ENCODE assay signal across 18 mouse cellular contexts in the genomic region with DNA sequence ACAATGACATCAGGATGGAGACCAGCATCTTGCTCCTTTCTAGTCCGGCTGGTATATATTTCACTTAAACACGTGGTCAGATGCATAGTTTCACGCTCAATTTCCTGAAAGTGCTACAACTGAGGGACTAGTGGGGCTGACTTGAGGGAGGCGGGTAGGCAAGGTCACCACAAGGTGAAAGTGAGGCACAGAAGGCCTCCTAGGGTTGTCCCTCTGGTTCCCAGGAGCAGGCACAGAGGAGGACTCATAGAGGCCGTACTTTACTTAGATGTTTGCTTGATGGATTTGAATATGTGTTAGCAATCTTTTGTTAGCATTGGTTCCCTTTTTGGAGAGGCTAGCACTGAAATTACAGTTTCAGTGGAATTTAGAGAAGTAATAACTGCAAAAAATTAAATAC. TPM values are rescaled to one million over a fixed set of nuclear protein-coding genes. Genes with fewer than 3 reads are reported as not detected.
DNase-seq lines count a peak whose midpoint lies in the region; ATAC-seq and TF ChIP-seq lines count a peak whose summit lies in the region.
"Had no signal": no experiment of that assay in that cellular context is flagged by ENCODE, and none has a peak within 500 bp of the region (broad histone marks: within the 10 kb centered on the region; RNA-seq: fewer than 3 reads in every experiment).

No protein-coding gene starts in this region.

- no peaks in the 10 kb centered on the region for H3K9me3 ChIP-seq in embryonic facial prominence, embryonic 11.5 days (replicated peaks; ENCODE audit: control insufficient read depth, low read length)
- H3K9me3 ChIP-seq in embryonic facial prominence, embryonic 10.5 days: peaks cover 5% of the 10 kb centered on the region; the same call in 1 of the 2 replicates
- H3K9me3 ChIP-seq in heart, postnatal 0 days (replicated peaks; ENCODE audit: control insufficient read depth, low read length): no peaks in the 10 kb centered on the region
- no peaks in the 10 kb centered on the region for H3K9me3 ChIP-seq in MEL (replicated peaks; ENCODE audit: insufficient read depth, low read length)
- H3K9me3 ChIP-seq: limb, embryonic 15.5 days had no signal

- no peak for ATAC-seq in embryonic facial prominence, embryonic 11.5 days (replicated peaks; ENCODE audit: insufficient number of reproducible peaks, low FRiP score, low TSS enrichment, low read depth)
- no peak for ATAC-seq in heart, postnatal 0 days (ENCODE audit: insufficient read depth, low read depth)
- peak; percentile 50 for ATAC-seq in megakaryocyte, adult 5-6 weeks (ENCODE audit: poor library complexity, severe bottlenecking)
- ATAC-seq: activated CD4-positive, CD25-positive, alpha-beta regulatory T cell, adult 4 months; midbrain, embryonic 16.5 days; Patski had no signal

- TF ChIP-seq POLR2A in MEL (IDR thresholded peaks at IDR 0.05; ENCODE audit: control insufficient read depth in 1 of 2, insufficient read depth in 1 of 2, low read depth in 1 of 2, low read length in 2 of 2, poor library complexity in 1 of 2): no peak

- intact Hi-C loops in heart, postnatal 25 days (cut with DNase I): no loop called here

- DNase-seq in embryonic facial prominence, embryonic 11.5 days (ENCODE audit: low spot score): peak; percentile 62
- no peak for DNase-seq in embryonic facial prominence, embryonic 10.5 days (ENCODE audit: low spot score)
- DNase-seq in heart, postnatal 0 days (ENCODE audit: low spot score): no peak
- no peak for DNase-seq in heart, postnatal 25 days (ENCODE audit: low spot score)
- peak; percentile 65 for DNase-seq in MEL (ENCODE audit: low read depth, low spot score)
- DNase-seq in right cerebral cortex, postnatal 10 days (ENCODE audit: low spot score in 2 of 2): no peak
- DNase-seq in urinary bladder, postnatal 25 days (ENCODE audit: low spot score): no peak
- DNase-seq: adrenal gland, postnatal 14 days; cerebellum, adult 8-10 months; gastrocnemius, postnatal 10 days; layer of hippocampus, postnatal 36 days; lung, adult 18-20 months; lung, postnatal 4 days had no signal

- H3K4me2 ChIP-seq in embryonic facial prominence, embryonic 11.5 days (ENCODE audit: low read depth, low read length): no peak overlapping the region
- H3K4me2 ChIP-seq in heart, postnatal 0 days (ENCODE audit: low read depth, low read length): no peak overlapping the region
- H3K4me2 ChIP-seq: limb, embryonic 15.5 days had no signal

- TF ChIP-seq EP300 in heart, postnatal 0 days (IDR thresholded peaks at IDR 0.05; ENCODE audit: low read depth): no peak
- no peak for TF ChIP-seq EP300 in MEL (IDR thresholded peaks at IDR 0.05; ENCODE audit: low read depth in 1 of 2, low read length in 2 of 2)

- no peaks in the 10 kb centered on the region for H3K36me3 ChIP-seq in embryonic facial prominence, embryonic 11.5 days (replicated peaks; ENCODE audit: control insufficient read depth, insufficient read depth, low read depth, low read length)
- H3K36me3 ChIP-seq in embryonic facial prominence, embryonic 10.5 days (replicated peaks): peaks cover 10% of the 10 kb centered on the region
- no peaks in the 10 kb centered on the region for H3K36me3 ChIP-seq in heart, postnatal 0 days (replicated peaks; ENCODE audit: control insufficient read depth, insufficient read depth, low read length)
- H3K36me3 ChIP-seq in MEL (ENCODE audit: control insufficient read depth in 1 of 2, insufficient read depth in 2 of 2, low read length in 2 of 2): peaks cover 0 to 37% of the 10 kb centered on the region in 2 experiments; a peak in 2 of 4 replicates
- H3K36me3 ChIP-seq: limb, embryonic 15.5 days had no signal

- WGBS in embryonic facial prominence, embryonic 11.5 days: 41% methylated on average over 5 of the region's 5 CpGs
- WGBS in embryonic facial prominence, embryonic 10.5 days: 50% methylated on average over 5 of the region's 5 CpGs
- WGBS in heart, postnatal 0 days: 45% methylated on average over 5 of the region's 5 CpGs

- TF ChIP-seq RAD21 in MEL (IDR thresholded peaks at IDR 0.05; ENCODE audit: low read depth, low read length): no peak

- no peaks in the 10 kb centered on the region for H3K27me3 ChIP-seq in embryonic facial prominence, embryonic 11.5 days (ENCODE audit: control insufficient read depth, insufficient read depth, low read length)
- H3K27me3 ChIP-seq in embryonic facial prominence, embryonic 10.5 days (replicated peaks; ENCODE audit: low read depth, poor library complexity, severe bottlenecking): no peaks in the 10 kb centered on the region
- H3K27me3 ChIP-seq in heart, postnatal 0 days (ENCODE audit: control insufficient read depth, insufficient read depth, low read length): no peaks in the 10 kb centered on the region
- H3K27me3 ChIP-seq in MEL (ENCODE audit: control insufficient read depth in 1 of 2, insufficient read depth in 2 of 2, low read length in 2 of 2): no peaks in the 10 kb centered on the region
- H3K27me3 ChIP-seq: limb, embryonic 15.5 days; Patski had no signal

- H3K4me1 ChIP-seq in embryonic facial prominence, embryonic 11.5 days (ENCODE audit: control insufficient read depth, insufficient read depth, low read length): no peaks in the 10 kb centered on the region
- H3K4me1 ChIP-seq in embryonic facial prominence, embryonic 10.5 days: peaks cover 57% of the 10 kb centered on the region
- peaks cover 60% of the 10 kb centered on the region for H3K4me1 ChIP-seq in heart, postnatal 0 days (ENCODE audit: control insufficient read depth, insufficient read depth)
- peaks cover 24 to 26% of the 10 kb centered on the region in 2 experiments for H3K4me1 ChIP-seq in MEL (ENCODE audit: control insufficient read depth in 1 of 2, insufficient read depth in 2 of 2, low read length in 2 of 2)

- no peak for TF ChIP-seq CTCF in heart, postnatal 0 days (IDR thresholded peaks at IDR 0.05; ENCODE audit: low read depth)
- no peak for TF ChIP-seq CTCF in MEL (IDR thresholded peaks at IDR 0.05 in 2 of 3, conservative IDR thresholded peaks at IDR 0.05 in 1 of 3; ENCODE audit: control insufficient read depth in 1 of 3, insufficient read depth in 1 of 3, low read depth in 2 of 3, low read length in 3 of 3, poor library complexity in 1 of 3, severe bottlenecking in 1 of 3)

- H3K79me2 ChIP-seq in MEL (ENCODE audit: control insufficient read depth, insufficient read depth, low read length, poor library complexity): peaks cover 30% of the 10 kb centered on the region

- H3K4me3 ChIP-seq in embryonic facial prominence, embryonic 11.5 days (ENCODE audit: low read depth, low read length): no peak overlapping the region
- no peak overlapping the region for H3K4me3 ChIP-seq in embryonic facial prominence, embryonic 10.5 days
- H3K4me3 ChIP-seq in heart, postnatal 0 days (ENCODE audit: low read depth, low read length): no peak overlapping the region
- no peak overlapping the region for H3K4me3 ChIP-seq in MEL (ENCODE audit: control insufficient read depth in 1 of 2, insufficient read depth in 1 of 2, low read depth in 2 of 2, low read length in 2 of 2)
- H3K4me3 ChIP-seq: limb, embryonic 15.5 days had no signal

- H3K27ac ChIP-seq in embryonic facial prominence, embryonic 11.5 days (replicated peaks; ENCODE audit: low read depth, low read length): no peak overlapping the region
- H3K27ac ChIP-seq in embryonic facial prominence, embryonic 10.5 days (replicated peaks): no peak overlapping the region
- H3K27ac ChIP-seq in heart, postnatal 0 days (ENCODE audit: low read depth): 0 out of 2 replicates have a peak overlapping the region, but pooled peaks have one; percentile 57
- H3K27ac ChIP-seq in MEL (ENCODE audit: control insufficient read depth, low read depth, low read length): peak overlapping the region; percentile 7; the same call in 1 of the 2 replicates
- H3K27ac ChIP-seq: limb, embryonic 15.5 days had no signal

- no peak overlapping the region for H3K9ac ChIP-seq in embryonic facial prominence, embryonic 11.5 days (replicated peaks; ENCODE audit: low read length)
- no peak overlapping the region for H3K9ac ChIP-seq in heart, postnatal 0 days (replicated peaks; ENCODE audit: low read depth, low read length)
- no peak overlapping the region for H3K9ac ChIP-seq in MEL (ENCODE audit: control insufficient read depth, low read depth, low read length, poor library complexity, severe bottlenecking)
- H3K9ac ChIP-seq: limb, embryonic 15.5 days had no signal

TF ChIP-seq in MEL, 35 proteins besides CTCF, POLR2A, EP300 and RAD21:
- TF ChIP-seq ZMIZ1 (IDR thresholded peaks at IDR 0.05; ENCODE audit: low read depth, low read length) (no peak), NRF1 (IDR thresholded peaks at IDR 0.05; ENCODE audit: insufficient read depth, low read depth, low read length, poor library complexity, severe bottlenecking) (no peak)
TF ChIP-seq in MEL: peak in this region for 0.

RNA-seq across cellular contexts. Expression of a gene that starts 4.9 kb away (rescaled TPM):
- polyA plus RNA-seq in embryonic facial prominence, embryonic 11.5 days (2014; fragmentation: Nextera tagmentation; extraction: Ambion mirVana): 14.2 and 18.9 TPM in 2 replicates
- polyA plus RNA-seq in embryonic facial prominence, embryonic 10.5 days (2016; fragmentation: Nextera tagmentation; extraction: Ambion mirVana): 12.7 and 13.3 TPM in 2 replicates
- 51.7 and 61.7 TPM in 2 replicates for total RNA-seq in heart, postnatal 0 days (2014; rRNA removed; ENCODE audit: low replicate concordance)
- 11.9 and 12.5 TPM in 2 replicates for polyA plus RNA-seq in heart, postnatal 0 days (2015; fragmentation: Nextera tagmentation; extraction: Ambion mirVana)
- 10 to 100 TPM; 37.1 to 38.5 TPM for total RNA-seq in heart, postnatal 25 days (2021)
- total RNA-seq in MEL (2012; rRNA removed): 36.3 and 44.8 TPM in 2 replicates
- 10 to 100 TPM; 59.9 to 93.6 TPM for polyA plus RNA-seq in MEL (2012; ENCODE audit: insufficient read depth in 1 of 2, insufficient read length in 2 of 2, low read depth in 1 of 2, low replicate concordance in 2 of 2, missing spikeins in 1 of 2)
- 104 and 105 TPM in 2 replicates for total RNA-seq in megakaryocyte, adult 5-6 weeks (2015)
- total RNA-seq in megakaryocyte, adult 5-6 weeks (2017): 181 and 183 TPM in 2 replicates

Comparison
In these comparisons a context has a peak if more than half of its experiments do, and no peak if none do; other contexts are left out.
1. DNase-seq: peak in embryonic facial prominence, embryonic 11.5 days (single experiment) and MEL (single experiment); none in embryonic facial prominence, embryonic 10.5 days (single experiment), heart, postnatal 0 days (single experiment), heart, postnatal 25 days (single experiment), right cerebral cortex, postnatal 10 days (0 of 2) and urinary bladder, postnatal 25 days (single experiment).
2. H3K27ac ChIP-seq: peak in heart, postnatal 0 days (single experiment) and MEL (single experiment); none in embryonic facial prominence, embryonic 11.5 days (single experiment) and embryonic facial prominence, embryonic 10.5 days (single experiment).